Mouse (Mus musculus): ENCODE measurements around the gene Zswim8.

Zswim8 gene

GRCm38 (mm10) chr14:20707201-20708190, at the start of gene Zswim8:
Gene Zswim8, plus strand, starts transcription at chr14:20707552.
- DNase-seq (ENCODE audit: extremely low read depth, low read depth, low spot score): no peak

GRCm38 (mm10) chr14:20658326-20658725, 49.0 kb upstream of the Zswim8 start:
- no peak for DNase-seq (ENCODE audit: extremely low read depth, low read depth, low spot score)

GRCm38 (mm10) chr14:20658902-20659301, 48.5 kb upstream of the Zswim8 start:
- no peak for DNase-seq (ENCODE audit: extremely low read depth, low read depth, low spot score)

- no peak for DNase-seq (ENCODE audit: extremely low read depth, low read depth, low spot score)
Observed at GRCm38 (mm10) chr14:20659687-20660086, 47.7 kb upstream of the Zswim8 start.

- peak; percentile 49 for DNase-seq (ENCODE audit: extremely low read depth, low read depth, low spot score)
Observed at GRCm38 (mm10) chr14:20660827-20661660, 46.3 kb upstream of the Zswim8 start.

- DNase-seq (ENCODE audit: extremely low read depth, low read depth, low spot score): no peak
Observed at GRCm38 (mm10) chr14:20661661-20662331, 45.6 kb upstream of the Zswim8 start.

- no peak for DNase-seq (ENCODE audit: extremely low read depth, low read depth, low spot score)
Observed at GRCm38 (mm10) chr14:20662740-20663139, 44.6 kb upstream of the Zswim8 start.

GRCm38 (mm10) chr14:20663601-20664000, 43.8 kb upstream of the Zswim8 start:
- no peak for DNase-seq (ENCODE audit: extremely low read depth, low read depth, low spot score)

GRCm38 (mm10) chr14:20664436-20664835, 42.9 kb upstream of the Zswim8 start:
- no peak for DNase-seq (ENCODE audit: extremely low read depth, low read depth, low spot score)

- DNase-seq (ENCODE audit: extremely low read depth, low read depth, low spot score): no peak
Observed at GRCm38 (mm10) chr14:20667469-20667868, 39.9 kb upstream of the Zswim8 start.

- DNase-seq (ENCODE audit: extremely low read depth, low read depth, low spot score): no peak
Observed at GRCm38 (mm10) chr14:20668154-20668810, 39.1 kb upstream of the Zswim8 start, which contains the start of gene Synpo2l. Gene Synpo2l, minus strand, starts transcription at chr14:20668354.

- no peak for DNase-seq (ENCODE audit: extremely low read depth, low read depth, low spot score)
Observed at GRCm38 (mm10) chr14:20672990-20673389, 34.4 kb upstream of the Zswim8 start.

GRCm38 (mm10) chr14:20673735-20674063, 33.7 kb upstream of the Zswim8 start:
- DNase-seq (ENCODE audit: extremely low read depth, low read depth, low spot score): no peak

GRCm38 (mm10) chr14:20674064-20674833, 33.1 kb upstream of the Zswim8 start, which contains the start of gene Sec24c:
Gene Sec24c, plus strand, starts transcription at chr14:20674308.
- DNase-seq (ENCODE audit: extremely low read depth, low read depth, low spot score): peak; percentile 56

- DNase-seq (ENCODE audit: extremely low read depth, low read depth, low spot score): no peak
Observed at GRCm38 (mm10) chr14:20677906-20678305, 29.4 kb upstream of the Zswim8 start.

GRCm38 (mm10) chr14:20681742-20682141, 25.6 kb upstream of the Zswim8 start:
- DNase-seq (ENCODE audit: extremely low read depth, low read depth, low spot score): no peak

- no peak for DNase-seq (ENCODE audit: extremely low read depth, low read depth, low spot score)
Observed at GRCm38 (mm10) chr14:20682498-20682897, 24.9 kb upstream of the Zswim8 start.

GRCm38 (mm10) chr14:20686576-20686975, 20.8 kb upstream of the Zswim8 start:
- no peak for DNase-seq (ENCODE audit: extremely low read depth, low read depth, low spot score)

- no peak for DNase-seq (ENCODE audit: extremely low read depth, low read depth, low spot score)
Observed at GRCm38 (mm10) chr14:20689009-20689408, 18.3 kb upstream of the Zswim8 start.

- no peak for DNase-seq (ENCODE audit: extremely low read depth, low read depth, low spot score)
Observed at GRCm38 (mm10) chr14:20691772-20692171, 15.6 kb upstream of the Zswim8 start.
